Comparison of ENCODE assay signal across 9 mouse cellular contexts in genomic region chr13:56294908-56295307, GRCm38 (mm10). TPM values are rescaled to one million over a fixed set of nuclear protein-coding genes. Genes with fewer than 3 reads are reported as not detected.
DNase-seq lines count a peak whose midpoint lies in the region; ATAC-seq lines count a peak whose summit lies in the region.
"Had no signal": no experiment of that assay in that cellular context is flagged by ENCODE, and none has a peak within 500 bp of the region (broad histone marks: within the 10 kb centered on the region; RNA-seq: fewer than 3 reads in every experiment).

No protein-coding gene starts in this region.

- 6% methylated on average over 10 of the region's 10 CpGs for WGBS in kidney, embryonic 15.5 days
- 1% methylated on average over 10 of the region's 10 CpGs for WGBS in embryonic facial prominence, embryonic 10.5 days
- WGBS in hindbrain, embryonic 15.5 days, result 4% methylated on average over 10 of the region's 10 CpGs
- 4% methylated on average over 10 of the region's 10 CpGs for WGBS in midbrain, embryonic 15.5 days
- WGBS in liver, embryonic 12.5 days (ENCODE audit: insufficient replicate concordance), result 4% methylated on average over 10 of the region's 10 CpGs

- no peak for ATAC-seq in kidney, embryonic 15.5 days (replicated peaks; ENCODE audit: low FRiP score)
- ATAC-seq in hindbrain, embryonic 15.5 days (ENCODE audit: low FRiP score, low read depth), result no peak
- no peak for ATAC-seq in midbrain, embryonic 15.5 days (replicated peaks)
- no peak for ATAC-seq in liver, embryonic 12.5 days

- peaks cover 89% of the 10 kb centered on the region for H3K27me3 ChIP-seq in kidney, embryonic 15.5 days
- H3K27me3 ChIP-seq in embryonic facial prominence, embryonic 10.5 days (replicated peaks; ENCODE audit: low read depth, poor library complexity, severe bottlenecking), result peaks cover 100% of the 10 kb centered on the region
- H3K27me3 ChIP-seq in hindbrain, embryonic 15.5 days, result peaks cover 62% of the 10 kb centered on the region
- H3K27me3 ChIP-seq in midbrain, embryonic 15.5 days (replicated peaks), result peaks cover 58% of the 10 kb centered on the region
- H3K27me3 ChIP-seq in liver, embryonic 12.5 days (replicated peaks), result peaks cover 88% of the 10 kb centered on the region

- DNase-seq in kidney, adult 11 months, result no peak
- DNase-seq in embryonic facial prominence, embryonic 10.5 days (ENCODE audit: low spot score), result peak; percentile 38
- DNase-seq in urinary bladder, adult 2 months (ENCODE audit: low spot score), result no peak
- DNase-seq in spleen, adult 18-20 months, result no peak
- DNase-seq: liver, embryonic 13.5 days had no signal

- no peak overlapping the region for H3K9ac ChIP-seq in kidney, embryonic 15.5 days
- H3K9ac ChIP-seq in hindbrain, embryonic 15.5 days, result no peak overlapping the region
- H3K9ac ChIP-seq in midbrain, embryonic 15.5 days, result peak overlapping the region; percentile 12; the same call in 1 of the 2 replicates
- H3K9ac ChIP-seq in liver, embryonic 12.5 days, result no peak overlapping the region
- H3K9ac ChIP-seq: liver, embryonic 13.5 days had no signal

- H3K4me2 ChIP-seq in kidney, embryonic 15.5 days, result peak overlapping the region; percentile 95
- peak overlapping the region; percentile 67 for H3K4me2 ChIP-seq in hindbrain, embryonic 15.5 days
- H3K4me2 ChIP-seq in midbrain, embryonic 15.5 days, result peak overlapping the region; percentile 78
- H3K4me2 ChIP-seq in liver, embryonic 12.5 days, result no peak overlapping the region

- H3K4me3 ChIP-seq in kidney, embryonic 15.5 days (replicated peaks), result peak overlapping the region; percentile 56
- H3K4me3 ChIP-seq in embryonic facial prominence, embryonic 10.5 days, result peak overlapping the region; percentile 71
- peak overlapping the region; percentile 40 for H3K4me3 ChIP-seq in hindbrain, embryonic 15.5 days
- H3K4me3 ChIP-seq in midbrain, embryonic 15.5 days, result peak overlapping the region; percentile 46; the same call in 1 of the 2 replicates
- H3K4me3 ChIP-seq in liver, embryonic 12.5 days, result no peak overlapping the region

- no peaks in the 10 kb centered on the region for H3K36me3 ChIP-seq in kidney, embryonic 15.5 days
- no peaks in the 10 kb centered on the region for H3K36me3 ChIP-seq in embryonic facial prominence, embryonic 10.5 days (replicated peaks)
- no peaks in the 10 kb centered on the region for H3K36me3 ChIP-seq in hindbrain, embryonic 15.5 days
- no peaks in the 10 kb centered on the region for H3K36me3 ChIP-seq in midbrain, embryonic 15.5 days (replicated peaks)
- H3K36me3 ChIP-seq in liver, embryonic 12.5 days, result no peaks in the 10 kb centered on the region
- H3K36me3 ChIP-seq: liver, embryonic 13.5 days had no signal

- peaks cover 29% of the 10 kb centered on the region for H3K4me1 ChIP-seq in kidney, embryonic 15.5 days
- H3K4me1 ChIP-seq in embryonic facial prominence, embryonic 10.5 days, result peaks cover 30% of the 10 kb centered on the region
- H3K4me1 ChIP-seq in hindbrain, embryonic 15.5 days (replicated peaks), result peaks cover 20% of the 10 kb centered on the region
- H3K4me1 ChIP-seq in midbrain, embryonic 15.5 days, result peaks cover 20% of the 10 kb centered on the region
- 0 out of 2 replicates have a peak, but pooled peaks cover 3% of the 10 kb centered on the region for H3K4me1 ChIP-seq in liver, embryonic 12.5 days
- H3K4me1 ChIP-seq: liver, embryonic 13.5 days had no signal

- no peak overlapping the region for H3K27ac ChIP-seq in kidney, embryonic 15.5 days
- H3K27ac ChIP-seq in embryonic facial prominence, embryonic 10.5 days (replicated peaks), result no peak overlapping the region
- no peak overlapping the region for H3K27ac ChIP-seq in hindbrain, embryonic 15.5 days (replicated peaks)
- H3K27ac ChIP-seq in midbrain, embryonic 15.5 days, result no peak overlapping the region
- no peak overlapping the region for H3K27ac ChIP-seq in liver, embryonic 12.5 days
- H3K27ac ChIP-seq: liver, embryonic 13.5 days had no signal

- no peaks in the 10 kb centered on the region for H3K9me3 ChIP-seq in kidney, embryonic 15.5 days (replicated peaks)
- H3K9me3 ChIP-seq in embryonic facial prominence, embryonic 10.5 days, result 0 out of 2 replicates have a peak, but pooled peaks cover 9% of the 10 kb centered on the region
- H3K9me3 ChIP-seq in hindbrain, embryonic 15.5 days, result no peaks in the 10 kb centered on the region
- H3K9me3 ChIP-seq in midbrain, embryonic 15.5 days, result no peaks in the 10 kb centered on the region
- H3K9me3 ChIP-seq in liver, embryonic 12.5 days (replicated peaks), result 0 out of 2 replicates have a peak, but pooled peaks cover 3% of the 10 kb centered on the region
- H3K9me3 ChIP-seq: liver, embryonic 13.5 days had no signal

RNA-seq across cellular contexts. Expression of gene Cxcl14, which starts 1.4 kb away (rescaled TPM):
- polyA plus RNA-seq in kidney, embryonic 15.5 days (2015; fragmentation: Nextera tagmentation; extraction: Ambion mirVana), result 23.8 and 25.3 TPM in 2 replicates
- polyA plus RNA-seq in embryonic facial prominence, embryonic 10.5 days (2016; fragmentation: Nextera tagmentation; extraction: Ambion mirVana), result 23.8 and 40.2 TPM in 2 replicates
- 6.2 and 19.7 TPM in 2 replicates for polyA plus RNA-seq in hindbrain, embryonic 15.5 days (2015; fragmentation: Nextera tagmentation; extraction: Ambion mirVana)
- 16.4 and 22.7 TPM in 2 replicates for polyA plus RNA-seq in midbrain, embryonic 15.5 days (2015; fragmentation: Nextera tagmentation; extraction: Ambion mirVana)
- 329 and 402 TPM in 2 replicates for polyA plus RNA-seq in urinary bladder, adult 2 months (2012; rRNA removed)
- 0.41 and 1.6 TPM in 2 replicates for polyA plus RNA-seq in liver, embryonic 12.5 days (2016; fragmentation: Nextera tagmentation; extraction: Ambion mirVana)

RNA-seq across cellular contexts. Expression of gene Neurog1, which starts 42.9 kb away (rescaled TPM):
- polyA plus RNA-seq in kidney, embryonic 15.5 days (2015; fragmentation: Nextera tagmentation; extraction: Ambion mirVana), result not detected in 2 replicates
- polyA plus RNA-seq in embryonic facial prominence, embryonic 10.5 days (2016; fragmentation: Nextera tagmentation; extraction: Ambion mirVana), result 11.2 and 15.5 TPM in 2 replicates
- polyA plus RNA-seq in hindbrain, embryonic 15.5 days (2015; fragmentation: Nextera tagmentation; extraction: Ambion mirVana), result 1.5 and 16.1 TPM in 2 replicates
- 3.9 and 6.1 TPM in 2 replicates for polyA plus RNA-seq in midbrain, embryonic 15.5 days (2015; fragmentation: Nextera tagmentation; extraction: Ambion mirVana)
- polyA plus RNA-seq in urinary bladder, adult 2 months (2012; rRNA removed), result not detected in 2 replicates
- not detected in 2 replicates for polyA plus RNA-seq in liver, embryonic 12.5 days (2016; fragmentation: Nextera tagmentation; extraction: Ambion mirVana)
- polyA plus RNA-seq: liver, embryonic 13.5 days had no signal
